Mouse (Mus musculus) adrenal gland, postnatal 4 days (tissue): ENCODE results near the gene Myo18a. TPM values are rescaled to one million over a fixed set of nuclear protein-coding genes. Genes with fewer than 3 reads are reported as not detected.

Source experiments
- DNase-seq, 2 experiments: peaks; one replicate each; pipeline ENCODE4 v3.0.0; 2021 to 2022; ENCODE audit warnings: low spot score in 2 of 2, mixed read lengths in 2 of 2
- total RNA-seq, 2 experiments: library from RNA; stranded (reverse); gene quantifications; 2 replicates each; pipeline ENCODE4 v1.2.3; 2021

Gene Myo18a
- total RNA-seq, 2 experiments from 2014 or later = 90.0 to 90.8 TPM

DNA sequence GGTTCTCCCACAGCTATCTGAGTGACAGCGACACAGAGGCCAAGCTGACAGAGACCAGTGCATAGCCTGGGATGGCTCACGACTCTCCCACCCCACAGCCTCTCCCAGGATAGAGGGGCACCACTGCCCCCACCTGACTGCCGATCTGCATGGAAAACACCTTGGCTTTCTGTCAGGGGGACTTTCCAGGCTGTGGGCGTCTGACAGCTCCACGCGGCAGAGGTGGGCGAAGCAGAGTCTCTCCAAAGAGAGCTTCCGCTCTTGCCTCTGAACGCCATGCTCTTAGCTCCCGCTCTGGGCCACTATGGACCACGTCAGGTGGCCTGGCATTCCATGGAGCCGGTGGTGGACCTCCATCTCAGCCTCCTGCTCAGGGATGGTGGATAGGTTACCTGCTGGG lies 101.7 kb downstream of the Myo18a start:
- DNase-seq = no peak

GRCm38 (mm10) chr11:77867419-77868083 lies 104.5 kb downstream of the Myo18a start:
- no peak for DNase-seq

GRCm38 (mm10) chr11:77871436-77871835 lies 108.4 kb downstream of the Myo18a start:
- no peak for DNase-seq

DNA sequence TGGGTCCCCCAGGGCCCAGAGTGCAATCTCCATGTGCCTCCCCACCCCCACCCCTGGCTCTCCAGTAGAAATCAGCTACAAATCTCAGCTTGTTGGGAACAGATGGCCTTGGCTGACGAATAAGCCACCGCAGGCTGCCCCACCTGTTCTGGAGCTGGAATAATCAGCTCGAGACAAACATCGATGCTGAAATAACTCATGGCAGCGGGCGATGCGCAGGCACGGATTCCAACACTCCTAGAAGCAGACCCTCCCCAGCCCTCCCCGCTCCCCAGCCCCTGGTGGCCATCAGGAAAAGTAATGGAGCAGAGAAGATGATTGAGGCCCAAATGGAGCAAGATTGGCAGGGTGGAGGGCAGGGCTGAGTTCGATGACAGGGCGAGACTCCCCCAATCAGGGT lies 109.2 kb downstream of the Myo18a start:
- DNase-seq = no peak

DNA sequence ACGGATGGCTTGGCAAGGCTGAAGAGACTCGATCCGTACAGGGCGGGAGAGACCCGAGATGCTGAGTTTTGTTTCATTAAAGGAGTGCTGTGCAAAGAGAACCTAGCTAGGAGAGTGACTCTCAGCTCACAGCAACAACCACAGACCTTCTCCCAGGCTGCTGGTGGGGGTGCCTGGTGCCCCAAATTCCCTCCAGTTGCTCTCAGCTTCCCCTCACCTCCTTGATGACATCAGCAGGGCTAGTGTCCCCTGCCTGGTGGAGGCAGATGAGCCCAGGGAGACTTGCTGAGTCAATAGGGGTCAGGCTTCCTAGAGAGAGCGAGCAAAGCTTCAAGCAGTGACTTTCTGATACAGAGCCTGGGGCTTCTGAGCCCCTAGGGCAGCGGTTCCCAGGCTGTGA lies 109.6 kb downstream of the Myo18a start:
- DNase-seq = no peak

DNA sequence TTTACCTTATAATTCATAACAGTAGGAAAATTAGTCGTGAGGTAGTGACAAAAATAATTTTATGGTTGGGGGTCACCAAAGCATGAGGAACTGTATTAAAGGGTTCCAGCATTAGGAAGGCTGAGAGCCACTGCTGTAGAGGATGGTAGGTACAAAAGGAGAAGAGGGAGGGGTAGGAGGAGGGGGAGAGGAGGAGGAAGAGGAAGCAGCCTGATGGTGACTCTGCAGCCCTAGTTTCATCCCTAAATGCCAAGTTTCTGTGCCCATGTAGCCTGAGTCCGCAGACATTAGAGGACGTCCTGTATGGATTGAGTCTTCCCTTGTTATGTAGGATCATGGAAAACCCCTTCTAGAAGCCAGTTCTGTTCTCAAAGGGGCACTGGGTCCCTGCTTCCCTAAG lies 110.1 kb downstream of the Myo18a start:
- DNase-seq = no peak

- no peak for DNase-seq
Observed at GRCm38 (mm10) chr11:77874685-77875231, 111.7 kb downstream of the Myo18a start.

GRCm38 (mm10) chr11:77875269-77875668 lies 112.2 kb downstream of the Myo18a start:
- DNase-seq = no peak

GRCm38 (mm10) chr11:77875847-77876759 lies 113.1 kb downstream of the Myo18a start:
- no peak for DNase-seq

DNA sequence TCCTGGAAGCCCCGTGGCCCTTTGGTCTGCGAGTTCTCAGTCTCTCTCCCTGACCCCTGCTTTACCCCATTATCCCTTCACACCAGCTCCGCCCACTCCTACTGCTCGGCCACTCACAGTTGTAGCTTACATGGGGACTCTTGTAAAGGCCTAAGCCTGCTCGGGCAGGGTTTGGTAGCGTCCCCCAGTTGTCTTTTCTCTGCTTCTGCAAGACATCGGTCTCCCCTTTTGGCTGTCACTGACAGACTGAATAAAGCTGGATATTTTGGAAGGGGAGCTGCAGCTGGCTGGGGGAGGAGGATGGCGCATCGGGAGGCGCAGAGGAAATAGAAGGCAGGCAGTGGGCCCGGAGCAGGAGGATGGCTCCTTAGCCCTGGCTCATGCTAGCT lies 113.7 kb downstream of the Myo18a start:
- DNase-seq = no peak

GRCm38 (mm10) chr11:77884524-77885245 lies 121.6 kb downstream of the Myo18a start:
- no peak for DNase-seq

DNA sequence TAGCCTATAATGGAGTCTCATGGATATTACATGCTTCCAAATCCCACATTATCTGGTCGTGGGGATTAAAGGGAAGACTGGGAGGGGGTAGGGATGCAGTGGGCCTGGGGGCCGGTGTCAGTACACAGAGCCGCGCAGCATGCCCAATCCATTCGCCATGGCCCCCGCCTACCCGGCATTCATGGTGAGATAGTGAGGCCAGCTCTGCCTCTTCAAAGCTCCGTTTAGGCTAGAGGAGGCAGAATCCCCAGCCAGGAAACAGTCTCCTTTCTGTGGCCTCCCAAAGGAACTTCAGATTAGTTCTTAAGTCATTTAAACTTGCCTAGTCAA lies 122.2 kb downstream of the Myo18a start:
- DNase-seq = no peak

- DNase-seq = no peak
Observed at GRCm38 (mm10) chr11:77887373-77887960, 124.4 kb downstream of the Myo18a start.

- no peak for DNase-seq
Observed at GRCm38 (mm10) chr11:77888846-77889245, 125.8 kb downstream of the Myo18a start.

- no peak for DNase-seq
Observed at GRCm38 (mm10) chr11:77889484-77889883, 126.4 kb downstream of the Myo18a start.

GRCm38 (mm10) chr11:77890648-77891258 lies 127.7 kb downstream of the Myo18a start:
- no peak for DNase-seq

GRCm38 (mm10) chr11:77892883-77893282 lies 129.8 kb downstream of the Myo18a start:
- DNase-seq = no peak

GRCm38 (mm10) chr11:77893283-77893682 lies 130.2 kb downstream of the Myo18a start:
- DNase-seq = no peak

GRCm38 (mm10) chr11:77893787-77894718 lies 131.0 kb downstream of the Myo18a start, which contains the start of gene Pipox:
Gene Pipox, minus strand, starts transcription at chr11:77894096.
- peak; percentile 76 to 91 for DNase-seq

GRCm38 (mm10) chr11:77894967-77895366 lies 131.9 kb downstream of the Myo18a start:
- DNase-seq = no peak
